Mouse (Mus musculus): ENCODE measurements around the gene Hecw2.

- TF ChIP-seq POLR2A (IDR thresholded peaks at IDR 0.05; ENCODE audit: low read depth, low read length) (no peak), CTCF (IDR thresholded peaks at IDR 0.05; ENCODE audit: borderline replicate concordance, insufficient read depth, low read length) (no peak)
These were observed 423.5 kb downstream of the Hecw2 start for GRCm38 (mm10) chr1:53771476-53771875.
